Mouse (Mus musculus): ENCODE results near the gene Prr12.

Prr12 gene

GRCm38 (mm10) chr7:45051601-45051974 is 1.1 kb downstream of the Prr12 start:
- no peak for DNase-seq (ENCODE audit: low read depth in 1 of 2, low spot score in 2 of 2)

GRCm38 (mm10) chr7:45050945-45051600 is 1.6 kb downstream of the Prr12 start:
- no peak for DNase-seq (ENCODE audit: low read depth in 1 of 2, low spot score in 2 of 2)

- DNase-seq (ENCODE audit: low read depth in 1 of 2, low spot score in 2 of 2) = no peak
Observed at GRCm38 (mm10) chr7:45048923-45049657, 3.6 kb downstream of the Prr12 start.

GRCm38 (mm10) chr7:45048001-45048890 is 4.4 kb downstream of the Prr12 start:
- DNase-seq (ENCODE audit: low read depth in 1 of 2, low spot score in 2 of 2) = no peak

GRCm38 (mm10) chr7:45047491-45047890 is 5.2 kb downstream of the Prr12 start:
- no peak for DNase-seq (ENCODE audit: low read depth in 1 of 2, low spot score in 2 of 2)

- DNase-seq (ENCODE audit: low read depth in 1 of 2, low spot score in 2 of 2) = no peak
Observed at GRCm38 (mm10) chr7:45046853-45047350, 5.8 kb downstream of the Prr12 start.

- DNase-seq (ENCODE audit: low read depth in 1 of 2, low spot score in 2 of 2) = no peak
Observed at GRCm38 (mm10) chr7:45045741-45046140, 6.9 kb downstream of the Prr12 start.

GRCm38 (mm10) chr7:45043307-45043706 is 9.4 kb downstream of the Prr12 start:
- DNase-seq (ENCODE audit: low read depth in 1 of 2, low spot score in 2 of 2) = no peak

GRCm38 (mm10) chr7:45040851-45041250 is 11.8 kb downstream of the Prr12 start:
- no peak for DNase-seq (ENCODE audit: low read depth in 1 of 2, low spot score in 2 of 2)

- DNase-seq (ENCODE audit: low read depth in 1 of 2, low spot score in 2 of 2) = no peak
Observed at GRCm38 (mm10) chr7:45038411-45038810, 14.3 kb downstream of the Prr12 start.

- DNase-seq (ENCODE audit: low read depth in 1 of 2, low spot score in 2 of 2) = peak in 1 of 2 experiments; percentile 54
Observed at GRCm38 (mm10) chr7:45037720-45038361, 14.8 kb downstream of the Prr12 start.

- no peak for DNase-seq (ENCODE audit: low read depth in 1 of 2, low spot score in 2 of 2)
Observed at GRCm38 (mm10) chr7:45036702-45037101, 16.0 kb downstream of the Prr12 start.

GRCm38 (mm10) chr7:45035631-45036030 is 17.1 kb downstream of the Prr12 start:
- no peak for DNase-seq (ENCODE audit: low read depth in 1 of 2, low spot score in 2 of 2)

- no peak for DNase-seq (ENCODE audit: low read depth in 1 of 2, low spot score in 2 of 2)
Observed at GRCm38 (mm10) chr7:45033722-45034359, 18.8 kb downstream of the Prr12 start.

GRCm38 (mm10) chr7:45030857-45031256 is 21.8 kb downstream of the Prr12 start:
- no peak for DNase-seq (ENCODE audit: low read depth in 1 of 2, low spot score in 2 of 2)

GRCm38 (mm10) chr7:45029995-45030394 is 22.7 kb downstream of the Prr12 start:
- DNase-seq (ENCODE audit: low read depth in 1 of 2, low spot score in 2 of 2) = no peak

- no peak for DNase-seq (ENCODE audit: low read depth in 1 of 2, low spot score in 2 of 2)
Observed at GRCm38 (mm10) chr7:45028351-45028750, 24.3 kb downstream of the Prr12 start.

- no peak for DNase-seq (ENCODE audit: low read depth in 1 of 2, low spot score in 2 of 2)
Observed at GRCm38 (mm10) chr7:45027761-45028160, 24.9 kb downstream of the Prr12 start.

GRCm38 (mm10) chr7:45026256-45026655 is 26.4 kb downstream of the Prr12 start:
- no peak for DNase-seq (ENCODE audit: low read depth in 1 of 2, low spot score in 2 of 2)

GRCm38 (mm10) chr7:45025601-45026220 is 27.0 kb downstream of the Prr12 start:
- DNase-seq (ENCODE audit: low read depth in 1 of 2, low spot score in 2 of 2) = no peak

Data from monocyte, adult 2 months (primary cell).